Mouse (Mus musculus): ENCODE data around the gene Tnip1. TPM values are rescaled to one million over a fixed set of nuclear protein-coding genes. Genes with fewer than 3 reads are reported as not detected.

Tnip1 gene
- total and polyA plus RNA-seq, 2 experiments: 3.0 to 8.1 TPM

DNA sequence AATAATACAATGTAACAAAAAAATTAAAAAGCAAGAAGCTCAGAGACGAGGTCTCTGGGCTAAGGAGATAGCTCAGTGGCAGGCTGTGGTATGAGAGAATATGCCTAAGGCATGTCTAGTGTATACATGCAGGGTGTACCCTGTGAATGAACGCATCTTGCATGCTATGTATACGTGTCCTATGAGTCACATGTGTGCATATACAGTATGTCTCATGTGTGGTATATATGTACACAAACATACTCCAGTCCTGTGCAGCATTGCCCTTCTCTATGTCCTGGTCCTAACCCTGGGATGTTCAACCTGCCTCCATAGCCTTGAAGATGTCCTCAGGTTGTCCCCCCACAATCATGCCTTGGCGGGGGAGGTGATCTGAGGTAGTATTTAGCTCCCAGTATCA, 21.9 kb upstream of the Tnip1 start:
- Histone ChIP-seq H3K36me3 (ENCODE audit: control insufficient read depth, insufficient read depth, low read length) (peaks cover 21% of the 10 kb centered on the region), H3K4me3 (ENCODE audit: insufficient read depth, low read depth, low read length) (no peak overlapping the region), H3K79me2 (ENCODE audit: control insufficient read depth, insufficient read depth, low read length) (no peaks in the 10 kb centered on the region), H3K27ac (replicated peaks; ENCODE audit: insufficient read depth, low read depth, low read length) (no peak overlapping the region), H3K4me1 (ENCODE audit: control insufficient read depth, insufficient read depth, low read length) (no peaks in the 10 kb centered on the region), H3K27me3 (ENCODE audit: control insufficient read depth, insufficient read depth, low read length) (no peaks in the 10 kb centered on the region), H3K9ac (ENCODE audit: low read depth, low read length) (no peak overlapping the region)
- WGBS: 67% methylated on average over 4 of the region's 4 CpGs
- DNase-seq (ENCODE audit: extremely low read depth, low read depth, low spot score): no peak
- TF ChIP-seq POLR2A (IDR thresholded peaks at IDR 0.05; ENCODE audit: extremely low read depth, insufficient read depth, low read length) (no peak), CTCF (IDR thresholded peaks at IDR 0.05; ENCODE audit: low read depth, low read length) (no peak)

DNA sequence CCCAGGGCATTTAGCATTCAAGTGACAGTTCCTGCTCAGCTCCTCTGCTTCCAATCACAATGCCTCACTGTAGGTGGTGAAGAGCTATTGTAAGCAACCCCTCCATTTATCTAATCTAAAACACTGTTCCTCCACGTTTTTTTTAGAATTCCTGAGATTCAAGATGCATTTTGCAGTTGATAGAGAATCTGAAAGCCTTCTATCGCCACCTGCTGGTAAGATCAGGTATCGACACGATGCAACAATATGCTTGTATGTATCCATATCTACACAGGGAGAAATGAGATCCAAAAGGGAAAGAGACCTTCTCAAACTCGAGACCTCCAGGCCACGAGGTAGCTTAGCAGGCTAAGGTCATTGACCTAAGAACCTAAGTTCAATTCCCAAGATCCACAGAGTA, 21.4 kb upstream of the Tnip1 start:
- TF ChIP-seq POLR2A (IDR thresholded peaks at IDR 0.05; ENCODE audit: extremely low read depth, insufficient read depth, low read length): no peak
- peak; percentile 44 for TF ChIP-seq CTCF (IDR thresholded peaks at IDR 0.05; ENCODE audit: low read depth, low read length)
- H3K36me3 ChIP-seq (ENCODE audit: control insufficient read depth, insufficient read depth, low read length): peaks cover 21% of the 10 kb centered on the region
- peak; percentile 57 for DNase-seq (ENCODE audit: extremely low read depth, low read depth, low spot score)
- no peaks in the 10 kb centered on the region for H3K79me2 ChIP-seq (ENCODE audit: control insufficient read depth, insufficient read depth, low read length)
- no peaks in the 10 kb centered on the region for H3K27me3 ChIP-seq (ENCODE audit: control insufficient read depth, insufficient read depth, low read length)
- no peak overlapping the region for H3K27ac ChIP-seq (replicated peaks; ENCODE audit: insufficient read depth, low read depth, low read length)
- no peak overlapping the region for H3K9ac ChIP-seq (ENCODE audit: low read depth, low read length)
- no peak overlapping the region for H3K4me3 ChIP-seq (ENCODE audit: insufficient read depth, low read depth, low read length)
- H3K4me1 ChIP-seq (ENCODE audit: control insufficient read depth, insufficient read depth, low read length): no peaks in the 10 kb centered on the region
- 2% methylated on average over 6 of the region's 6 CpGs for WGBS

DNA sequence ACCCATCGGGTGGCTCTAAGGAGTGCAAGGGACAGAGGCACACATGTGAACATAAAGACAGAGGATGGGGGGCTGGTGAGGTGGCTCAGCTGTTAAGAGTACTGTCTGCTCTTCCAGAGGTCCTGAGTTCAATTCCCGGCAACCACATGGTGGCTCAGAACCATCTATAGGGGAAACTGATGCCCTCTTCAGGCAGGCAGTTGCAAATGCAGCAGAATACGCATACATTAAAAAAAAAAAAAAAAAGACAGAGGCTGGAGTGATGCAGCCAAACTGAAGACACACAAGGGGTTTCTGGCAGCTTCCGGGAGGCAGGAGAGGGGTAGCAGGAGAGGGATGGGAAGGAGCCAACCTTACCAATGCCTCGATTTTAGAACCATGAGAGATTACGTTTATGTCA, 19.8 kb upstream of the Tnip1 start:
- Histone ChIP-seq H3K9ac (ENCODE audit: low read depth, low read length) (no peak overlapping the region), H3K27me3 (ENCODE audit: control insufficient read depth, insufficient read depth, low read length) (no peaks in the 10 kb centered on the region), H3K4me3 (ENCODE audit: insufficient read depth, low read depth, low read length) (no peak overlapping the region), H3K36me3 (ENCODE audit: control insufficient read depth, insufficient read depth, low read length) (peaks cover 24% of the 10 kb centered on the region), H3K27ac (replicated peaks; ENCODE audit: insufficient read depth, low read depth, low read length) (no peak overlapping the region), H3K4me1 (ENCODE audit: control insufficient read depth, insufficient read depth, low read length) (no peaks in the 10 kb centered on the region), H3K79me2 (ENCODE audit: control insufficient read depth, insufficient read depth, low read length) (no peaks in the 10 kb centered on the region)
- DNase-seq (ENCODE audit: extremely low read depth, low read depth, low spot score): no peak
- 96% methylated on average over 6 of the region's 6 CpGs for WGBS
- TF ChIP-seq POLR2A (IDR thresholded peaks at IDR 0.05; ENCODE audit: extremely low read depth, insufficient read depth, low read length) (no peak), CTCF (IDR thresholded peaks at IDR 0.05; ENCODE audit: low read depth, low read length) (no peak)

DNA sequence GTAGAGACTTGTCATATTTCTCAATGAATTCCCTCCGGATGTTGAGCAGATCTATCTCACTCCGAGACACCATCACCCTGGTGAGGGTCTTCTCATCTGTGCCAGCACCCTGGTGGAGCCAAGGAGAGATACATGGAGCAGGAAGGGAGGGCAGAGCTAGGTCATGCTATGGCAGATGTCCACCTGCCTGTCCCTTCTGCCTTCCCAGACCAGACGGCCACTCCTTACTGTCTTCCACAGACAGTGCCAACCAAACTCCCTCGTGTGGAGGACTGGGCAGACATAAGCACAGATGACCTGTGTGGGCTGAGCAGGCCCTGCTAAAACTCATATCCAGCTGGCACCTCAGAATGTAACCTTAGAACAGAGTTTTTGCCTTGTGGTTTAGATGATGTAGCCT, 18.9 kb upstream of the Tnip1 start:
- H3K27me3 ChIP-seq (ENCODE audit: control insufficient read depth, insufficient read depth, low read length): no peaks in the 10 kb centered on the region

DNA sequence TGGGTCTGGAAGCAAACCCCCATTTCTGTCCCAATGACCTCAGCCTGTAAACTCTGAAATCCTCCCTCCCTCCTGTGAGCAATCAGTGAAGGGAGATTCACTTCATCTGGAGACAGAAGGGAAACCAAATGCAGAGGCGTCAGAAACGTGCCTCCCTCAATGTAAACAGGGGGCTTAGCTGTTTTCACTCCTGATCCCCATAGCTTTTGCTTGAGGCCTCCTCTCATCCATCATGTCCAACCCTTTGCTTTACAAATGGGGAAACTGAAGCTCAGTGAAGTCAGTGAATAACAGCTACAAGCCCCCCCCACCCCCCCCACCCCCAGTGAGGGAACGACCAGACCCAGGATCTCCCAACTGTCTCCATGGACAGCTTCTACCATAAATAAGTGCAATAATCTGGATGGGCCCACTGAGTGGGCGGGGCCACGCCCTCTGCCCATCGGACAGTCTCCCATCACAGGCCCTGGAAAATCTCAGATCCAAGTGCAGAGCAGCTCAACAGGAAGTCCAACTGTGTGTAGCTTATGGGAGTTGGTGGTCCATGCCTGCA, 14.7 kb upstream of the Tnip1 start:
- H3K9ac ChIP-seq (ENCODE audit: low read depth, low read length): no peak overlapping the region
- no peaks in the 10 kb centered on the region for H3K27me3 ChIP-seq (ENCODE audit: control insufficient read depth, insufficient read depth, low read length)
- H3K79me2 ChIP-seq (ENCODE audit: control insufficient read depth, insufficient read depth, low read length): no peaks in the 10 kb centered on the region
- TF ChIP-seq CTCF (IDR thresholded peaks at IDR 0.05; ENCODE audit: low read depth, low read length): no peak
- no peak for TF ChIP-seq POLR2A (IDR thresholded peaks at IDR 0.05; ENCODE audit: extremely low read depth, insufficient read depth, low read length)
- DNase-seq (ENCODE audit: extremely low read depth, low read depth, low spot score): no peak
- H3K4me1 ChIP-seq (ENCODE audit: control insufficient read depth, insufficient read depth, low read length): peaks cover 9% of the 10 kb centered on the region
- no peak overlapping the region for H3K27ac ChIP-seq (replicated peaks; ENCODE audit: insufficient read depth, low read depth, low read length)
- WGBS: 73% methylated on average over 6 of the region's 6 CpGs
- H3K36me3 ChIP-seq (ENCODE audit: control insufficient read depth, insufficient read depth, low read length): peaks cover 12% of the 10 kb centered on the region
- H3K4me3 ChIP-seq (ENCODE audit: insufficient read depth, low read depth, low read length): no peak overlapping the region

More for the DNA sequence above, 18.9 kb upstream of the Tnip1 start:
- 93% methylated on average over 4 of the region's 4 CpGs for WGBS
- Histone ChIP-seq H3K9ac (ENCODE audit: low read depth, low read length) (no peak overlapping the region), H3K4me1 (ENCODE audit: control insufficient read depth, insufficient read depth, low read length) (no peaks in the 10 kb centered on the region), H3K79me2 (ENCODE audit: control insufficient read depth, insufficient read depth, low read length) (no peaks in the 10 kb centered on the region), H3K27ac (replicated peaks; ENCODE audit: insufficient read depth, low read depth, low read length) (no peak overlapping the region), H3K4me3 (ENCODE audit: insufficient read depth, low read depth, low read length) (no peak overlapping the region), H3K36me3 (ENCODE audit: control insufficient read depth, insufficient read depth, low read length) (peaks cover 20% of the 10 kb centered on the region)
- DNase-seq (ENCODE audit: extremely low read depth, low read depth, low spot score): no peak
- TF ChIP-seq POLR2A (IDR thresholded peaks at IDR 0.05; ENCODE audit: extremely low read depth, insufficient read depth, low read length) (no peak), CTCF (IDR thresholded peaks at IDR 0.05; ENCODE audit: low read depth, low read length) (no peak)

DNA sequence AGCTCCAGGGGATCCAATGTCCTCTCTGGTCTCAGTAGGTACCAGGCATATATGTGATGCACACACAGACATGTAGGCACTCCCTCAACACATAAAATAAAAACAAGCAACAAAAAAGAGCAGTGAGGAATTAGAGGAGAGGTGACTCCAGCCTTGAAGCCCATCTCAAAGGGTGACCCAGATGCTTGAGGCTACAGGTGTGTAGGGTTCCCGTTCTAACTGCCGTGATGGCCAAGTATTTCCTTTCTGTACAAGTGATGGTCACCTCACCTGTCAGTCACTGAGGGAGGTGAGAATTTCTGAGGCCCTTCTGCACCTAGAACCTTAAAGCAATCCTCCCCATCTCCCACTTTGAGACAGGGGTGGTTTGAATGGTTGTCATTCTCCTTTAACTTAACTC, 13.6 kb upstream of the Tnip1 start:
- no peak overlapping the region for H3K27ac ChIP-seq (replicated peaks; ENCODE audit: insufficient read depth, low read depth, low read length)
- no peaks in the 10 kb centered on the region for H3K27me3 ChIP-seq (ENCODE audit: control insufficient read depth, insufficient read depth, low read length)
- H3K79me2 ChIP-seq (ENCODE audit: control insufficient read depth, insufficient read depth, low read length): no peaks in the 10 kb centered on the region
- WGBS: 94% methylated on average over 2 of the region's 2 CpGs
- DNase-seq (ENCODE audit: extremely low read depth, low read depth, low spot score): no peak
- H3K36me3 ChIP-seq (ENCODE audit: control insufficient read depth, insufficient read depth, low read length): peaks cover 9% of the 10 kb centered on the region
- no peak for TF ChIP-seq POLR2A (IDR thresholded peaks at IDR 0.05; ENCODE audit: extremely low read depth, insufficient read depth, low read length)
- TF ChIP-seq CTCF (IDR thresholded peaks at IDR 0.05; ENCODE audit: low read depth, low read length): no peak
- no peak overlapping the region for H3K4me3 ChIP-seq (ENCODE audit: insufficient read depth, low read depth, low read length)
- H3K9ac ChIP-seq (ENCODE audit: low read depth, low read length): no peak overlapping the region
- H3K4me1 ChIP-seq (ENCODE audit: control insufficient read depth, insufficient read depth, low read length): peaks cover 9% of the 10 kb centered on the region

Data from liver, adult 2 months (tissue).